Mouse (Mus musculus): ENCODE measurements at regions not wholly inside any gene's neighbourhood (a gene's known extent, or its start where the extent isn't known, plus 50 kb on each side); places are given as distances from the start of the nearest gene placed in this dataset.

DNA sequence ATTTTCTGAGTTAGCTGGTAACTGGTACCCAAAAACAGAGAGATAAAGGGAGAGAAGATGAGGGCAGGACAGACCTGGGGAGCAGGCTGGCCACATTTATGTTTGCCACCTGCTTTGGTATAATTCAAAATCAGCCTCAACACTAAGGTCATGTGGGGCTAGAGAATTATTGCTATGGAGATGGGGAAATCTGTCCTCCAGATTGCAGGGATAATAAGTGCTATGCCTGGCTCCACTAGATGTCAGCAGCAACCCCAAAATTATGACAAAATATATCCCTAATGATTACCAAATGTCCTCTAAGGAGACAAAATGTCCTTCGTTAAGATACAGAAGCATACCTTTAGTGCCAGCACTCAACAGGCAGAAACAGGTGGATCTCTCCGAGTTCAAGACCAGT is 83.8 kb upstream of the Slc44a1 start:
- Histone ChIP-seq H3K36me3 (ENCODE audit: control insufficient read depth, insufficient read depth, low read length) (no peaks in the 10 kb centered on the region), H3K4me3 (no peak overlapping the region), H3K27me3 (ENCODE audit: control insufficient read depth, insufficient read depth, low read length) (no peaks in the 10 kb centered on the region), H3K4me1 (ENCODE audit: control insufficient read depth, insufficient read depth, low read length) (no peaks in the 10 kb centered on the region; the same call in 1 of the 2 replicates), H3K27ac (no peak overlapping the region), H3K79me2 (replicated peaks; ENCODE audit: control insufficient read depth, insufficient read depth, low read length) (no peaks in the 10 kb centered on the region), H3K9ac (ENCODE audit: low read depth, low read length) (no peak overlapping the region)
- 73% methylated on average over 2 of the region's 2 CpGs for WGBS
- intact Hi-C loops (cut with DNase I): loop anchor here (5.0 kb wide), 2 partner anchors 159 to 324 kb away; no protein-coding TSS in a partner anchor
- no peak for DNase-seq
- TF ChIP-seq CTCF (IDR thresholded peaks at IDR 0.05) (peak; percentile 45), POLR2A (IDR thresholded peaks at IDR 0.05; ENCODE audit: insufficient read depth, low read depth, low read length) (no peak), EP300 (IDR thresholded peaks at IDR 0.05; ENCODE audit: insufficient read depth, low read depth, low read length) (no peak)

DNA sequence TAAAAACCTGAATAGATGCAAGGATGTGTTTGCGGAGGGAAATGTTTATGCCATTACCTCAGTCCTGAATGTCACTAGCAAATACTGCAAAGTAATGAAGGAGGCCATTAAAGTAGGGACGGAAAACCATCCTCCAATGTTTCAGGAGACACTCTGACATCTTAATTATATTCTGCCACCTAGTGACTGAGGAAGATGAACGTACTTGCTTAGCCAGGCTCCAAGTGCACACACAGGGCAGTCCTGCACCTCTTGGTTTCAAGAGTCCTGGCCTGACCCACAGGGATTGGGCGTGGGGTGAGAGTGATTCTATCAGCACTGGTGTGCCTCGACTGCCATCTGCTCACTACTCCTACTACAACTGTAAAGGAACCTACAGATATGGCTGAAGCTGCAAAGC is 85.3 kb upstream of the Slc44a1 start:
- no peak overlapping the region for H3K9ac ChIP-seq (ENCODE audit: low read depth, low read length)
- TF ChIP-seq CTCF (IDR thresholded peaks at IDR 0.05) (peak; percentile 81), EP300 (IDR thresholded peaks at IDR 0.05; ENCODE audit: insufficient read depth, low read depth, low read length) (0 out of 2 replicates have a peak, but pooled peaks have one; percentile 43), POLR2A (IDR thresholded peaks at IDR 0.05; ENCODE audit: insufficient read depth, low read depth, low read length) (no peak)
- H3K27me3 ChIP-seq (ENCODE audit: control insufficient read depth, insufficient read depth, low read length): no peaks in the 10 kb centered on the region
- H3K79me2 ChIP-seq (replicated peaks; ENCODE audit: control insufficient read depth, insufficient read depth, low read length): no peaks in the 10 kb centered on the region
- H3K27ac ChIP-seq: no peak overlapping the region
- 19% methylated on average over 5 of the region's 5 CpGs for WGBS
- H3K4me1 ChIP-seq (ENCODE audit: control insufficient read depth, insufficient read depth, low read length): no peaks in the 10 kb centered on the region; the same call in 1 of the 2 replicates
- no peaks in the 10 kb centered on the region for H3K36me3 ChIP-seq (ENCODE audit: control insufficient read depth, insufficient read depth, low read length)
- intact Hi-C loops (cut with DNase I): loop anchor here (1.0 to 5.0 kb wide), 7 partner anchors 88 to 323 kb away; no protein-coding TSS in a partner anchor
- H3K4me3 ChIP-seq: no peak overlapping the region
- DNase-seq: peak in 1 of 2 experiments; percentile 39

DNA sequence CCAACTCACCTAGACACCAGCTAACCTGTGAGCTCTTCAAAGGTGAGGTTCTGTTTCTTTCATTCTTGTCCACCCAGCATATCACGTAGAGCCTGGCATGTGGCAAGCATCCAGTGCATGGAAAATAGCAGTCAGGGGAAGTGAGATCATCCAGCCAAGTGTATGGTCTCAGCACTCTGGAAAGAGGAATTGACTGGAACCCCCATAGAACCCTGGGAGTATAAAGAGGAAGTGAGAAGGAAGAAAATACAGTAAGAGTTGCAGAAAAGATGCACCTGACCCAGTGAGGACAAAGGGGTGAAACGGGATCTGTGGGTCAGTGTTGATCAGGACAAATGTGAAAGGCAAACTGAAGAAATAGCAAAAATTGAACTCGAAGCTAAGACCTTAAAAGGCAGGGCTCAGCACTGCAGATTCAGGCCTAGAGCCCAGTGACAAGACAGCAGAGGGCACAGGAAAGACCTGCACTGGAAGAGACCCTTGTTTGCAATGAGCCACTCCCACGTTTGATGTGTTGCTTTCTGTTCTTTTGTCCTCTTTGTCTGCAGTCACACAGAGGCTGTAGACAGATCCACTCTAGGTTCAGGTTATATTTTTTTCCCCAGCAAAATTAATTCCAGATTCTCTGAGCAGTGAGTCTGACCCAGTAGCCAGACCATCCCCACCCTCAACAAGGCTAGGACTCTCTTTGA is 86.7 kb upstream of the Slc44a1 start:
- no peaks in the 10 kb centered on the region for H3K79me2 ChIP-seq (replicated peaks; ENCODE audit: control insufficient read depth, insufficient read depth, low read length)
- TF ChIP-seq POLR2A (IDR thresholded peaks at IDR 0.05; ENCODE audit: insufficient read depth, low read depth, low read length) (no peak), EP300 (IDR thresholded peaks at IDR 0.05; ENCODE audit: insufficient read depth, low read depth, low read length) (0 out of 2 replicates have a peak, but pooled peaks have one; percentile 16)
- H3K36me3 ChIP-seq (ENCODE audit: control insufficient read depth, insufficient read depth, low read length): no peaks in the 10 kb centered on the region
- H3K4me1 ChIP-seq (ENCODE audit: control insufficient read depth, insufficient read depth, low read length): no peaks in the 10 kb centered on the region; the same call in 1 of the 2 replicates
- H3K9ac ChIP-seq (ENCODE audit: low read depth, low read length): no peak overlapping the region
- intact Hi-C loops (cut with DNase I): loop anchor here (2.0 to 5.0 kb wide), 2 partner anchors 86 to 235 kb away; no protein-coding TSS in a partner anchor
- no peak overlapping the region for H3K4me3 ChIP-seq
- WGBS: 43% methylated on average over 4 of the region's 4 CpGs
- DNase-seq: peak in 1 of 2 experiments; percentile 37
- no peak overlapping the region for H3K27ac ChIP-seq
- no peaks in the 10 kb centered on the region for H3K27me3 ChIP-seq (ENCODE audit: control insufficient read depth, insufficient read depth, low read length)

DNA sequence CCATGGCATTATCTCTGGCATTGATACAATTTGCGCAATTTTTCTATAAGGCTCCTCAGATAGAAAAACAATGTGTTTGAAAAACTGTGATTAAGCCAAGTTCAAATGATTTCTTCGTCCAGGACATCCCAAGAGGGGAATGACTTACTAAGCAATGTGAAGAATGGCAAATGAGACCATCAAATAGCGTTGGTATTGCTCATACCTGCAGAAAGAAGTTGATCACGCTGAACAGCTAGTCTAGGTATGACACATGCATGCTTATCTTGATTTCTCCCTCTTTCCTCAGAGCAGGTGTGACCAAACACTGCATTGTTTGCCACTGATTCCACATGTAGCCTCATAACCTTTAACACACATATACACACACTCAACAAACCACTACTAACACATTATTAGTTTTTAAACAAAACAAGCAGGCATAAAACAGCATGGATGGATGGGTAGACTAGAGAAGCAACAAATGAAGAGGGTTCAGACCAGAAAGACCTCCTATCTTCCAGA is 89.1 kb upstream of the Slc44a1 start:
- no peak for DNase-seq
- H3K4me3 ChIP-seq: no peak overlapping the region
- TF ChIP-seq CTCF (IDR thresholded peaks at IDR 0.05) (no peak), EP300 (IDR thresholded peaks at IDR 0.05; ENCODE audit: insufficient read depth, low read depth, low read length) (no peak), POLR2A (IDR thresholded peaks at IDR 0.05; ENCODE audit: insufficient read depth, low read depth, low read length) (no peak)

DNA sequence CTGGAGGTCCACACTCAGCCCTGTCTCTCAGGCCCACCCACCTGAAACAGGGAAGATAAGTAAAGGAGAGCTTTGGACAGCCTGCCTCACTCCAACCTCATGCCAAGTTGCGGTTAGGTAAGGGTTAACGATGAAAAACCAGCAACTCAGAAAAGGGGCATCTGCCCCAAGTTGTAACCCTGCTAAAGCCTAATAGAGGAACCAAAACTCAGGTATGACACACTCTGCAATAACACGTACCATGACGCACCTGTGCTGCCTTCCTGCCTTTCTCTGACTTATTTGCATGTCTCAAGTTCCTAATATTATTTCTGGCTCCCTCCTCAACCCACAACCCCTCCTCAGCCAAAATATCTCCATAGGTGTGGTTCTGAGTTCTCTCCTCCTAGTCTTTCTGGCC is 94.9 kb upstream of the Slc44a1 start:
- Histone ChIP-seq H3K27ac (no peak overlapping the region), H3K36me3 (ENCODE audit: control insufficient read depth, insufficient read depth, low read length) (no peaks in the 10 kb centered on the region), H3K27me3 (ENCODE audit: control insufficient read depth, insufficient read depth, low read length) (no peaks in the 10 kb centered on the region), H3K79me2 (replicated peaks; ENCODE audit: control insufficient read depth, insufficient read depth, low read length) (no peaks in the 10 kb centered on the region), H3K9ac (ENCODE audit: low read depth, low read length) (no peak overlapping the region), H3K4me1 (ENCODE audit: control insufficient read depth, insufficient read depth, low read length) (no peaks in the 10 kb centered on the region), H3K4me3 (no peak overlapping the region)
- DNase-seq: no peak
- TF ChIP-seq CTCF (IDR thresholded peaks at IDR 0.05) (no peak), EP300 (IDR thresholded peaks at IDR 0.05; ENCODE audit: insufficient read depth, low read depth, low read length) (no peak), POLR2A (IDR thresholded peaks at IDR 0.05; ENCODE audit: insufficient read depth, low read depth, low read length) (no peak)
- intact Hi-C loops (cut with DNase I): no loop called here
- 94% methylated on average over 4 of the region's 4 CpGs for WGBS

More for the DNA sequence above, 89.1 kb upstream of the Slc44a1 start:
- no peaks in the 10 kb centered on the region for H3K79me2 ChIP-seq (replicated peaks; ENCODE audit: control insufficient read depth, insufficient read depth, low read length)
- WGBS: 86% methylated on average over 4 of the region's 4 CpGs
- intact Hi-C loops (cut with DNase I): loop anchor here (5.0 kb wide), 1 partner anchor 84 kb away; no protein-coding TSS in a partner anchor
- H3K27ac ChIP-seq: no peak overlapping the region
- no peaks in the 10 kb centered on the region for H3K36me3 ChIP-seq (ENCODE audit: control insufficient read depth, insufficient read depth, low read length)
- H3K9ac ChIP-seq (ENCODE audit: low read depth, low read length): no peak overlapping the region
- H3K27me3 ChIP-seq (ENCODE audit: control insufficient read depth, insufficient read depth, low read length): no peaks in the 10 kb centered on the region
- no peaks in the 10 kb centered on the region; the same call in 1 of the 2 replicates for H3K4me1 ChIP-seq (ENCODE audit: control insufficient read depth, insufficient read depth, low read length)

DNA sequence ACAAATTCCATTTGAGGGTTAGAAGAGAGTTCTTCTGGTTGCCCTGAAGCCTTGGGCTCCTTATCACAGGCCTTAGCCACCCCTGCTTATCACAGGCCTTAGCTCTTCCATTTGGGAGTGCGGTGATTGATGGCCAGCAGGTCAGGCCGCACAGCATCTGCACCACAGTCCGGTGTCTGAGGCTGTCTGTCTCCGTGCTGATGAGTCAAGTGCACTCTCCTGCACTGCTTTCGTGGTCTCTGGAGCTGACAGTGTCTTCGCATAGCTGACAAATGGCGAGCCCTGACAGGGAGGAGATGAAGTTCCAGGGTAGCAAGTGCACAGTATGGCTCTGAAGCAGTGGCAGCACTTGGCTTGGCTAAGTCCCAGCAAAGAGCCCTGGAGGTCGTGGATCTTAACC is 95.7 kb upstream of the Slc44a1 start:
- no peak overlapping the region for H3K4me3 ChIP-seq
- H3K4me1 ChIP-seq (ENCODE audit: control insufficient read depth, insufficient read depth, low read length): no peaks in the 10 kb centered on the region; the same call in 1 of the 2 replicates
- intact Hi-C loops (cut with DNase I): no loop called here
- no peaks in the 10 kb centered on the region for H3K36me3 ChIP-seq (ENCODE audit: control insufficient read depth, insufficient read depth, low read length)
- H3K27me3 ChIP-seq (ENCODE audit: control insufficient read depth, insufficient read depth, low read length): no peaks in the 10 kb centered on the region
- no peaks in the 10 kb centered on the region for H3K79me2 ChIP-seq (replicated peaks; ENCODE audit: control insufficient read depth, insufficient read depth, low read length)
- TF ChIP-seq CTCF (IDR thresholded peaks at IDR 0.05): no peak
- TF ChIP-seq EP300 (IDR thresholded peaks at IDR 0.05; ENCODE audit: insufficient read depth, low read depth, low read length): no peak
- no peak for TF ChIP-seq POLR2A (IDR thresholded peaks at IDR 0.05; ENCODE audit: insufficient read depth, low read depth, low read length)
- no peak overlapping the region for H3K9ac ChIP-seq (ENCODE audit: low read depth, low read length)
- H3K27ac ChIP-seq: no peak overlapping the region
- 61% methylated on average over 8 of the region's 8 CpGs for WGBS
- no peak for DNase-seq

All from heart, adult 2 months (tissue).